Comparison of ENCODE assay signal across 26 mouse cellular contexts in genomic region chr4:45402281-45402680, GRCm38 (mm10). TPM values are rescaled to one million over a fixed set of nuclear protein-coding genes. Genes with fewer than 3 reads are reported as not detected.
DNase-seq lines count a peak whose midpoint lies in the region; ATAC-seq and TF ChIP-seq lines count a peak whose summit lies in the region.
"Had no signal": no experiment of that assay in that cellular context is flagged by ENCODE, and none has a peak within 500 bp of the region (broad histone marks: within the 10 kb centered on the region; RNA-seq: fewer than 3 reads in every experiment).

No protein-coding gene starts in this region.

- no peak overlapping the region for H3K9ac ChIP-seq in heart, embryonic 13.5 days
- H3K9ac ChIP-seq in liver, embryonic 14.5 days (replicated peaks) = peak overlapping the region; percentile 48
- H3K9ac ChIP-seq: forebrain, embryonic 13.5 days; heart, embryonic 12.5 days; hindbrain, embryonic 14.5 days; limb, embryonic 13.5 days; neural tube, embryonic 15.5 days had no signal

- H3K4me1 ChIP-seq in heart, embryonic 13.5 days = peaks cover 48% of the 10 kb centered on the region
- peaks cover 12% of the 10 kb centered on the region for H3K4me1 ChIP-seq in thymus, adult 2 months (replicated peaks; ENCODE audit: control insufficient read depth, insufficient read depth, low read length)
- H3K4me1 ChIP-seq in liver, embryonic 14.5 days (replicated peaks; ENCODE audit: control insufficient read depth in 2 of 2, insufficient read depth in 2 of 2, low read length in 1 of 2) = peaks cover 31 to 40% of the 10 kb centered on the region in 2 experiments
- H3K4me1 ChIP-seq in small intestine, adult 2 months (ENCODE audit: control insufficient read depth, insufficient read depth, insufficient read length, low read length) = peaks cover 28% of the 10 kb centered on the region
- H3K4me1 ChIP-seq in cerebellum, adult 2 months (ENCODE audit: control insufficient read depth, insufficient read depth, low read length) = peaks cover 5% of the 10 kb centered on the region

- peak overlapping the region; percentile 22; the same call in 1 of the 2 replicates for H3K4me2 ChIP-seq in heart, embryonic 13.5 days
- H3K4me2 ChIP-seq in liver, embryonic 14.5 days (ENCODE audit: low read depth) = peak overlapping the region; percentile 74
- H3K4me2 ChIP-seq: forebrain, embryonic 13.5 days; heart, embryonic 12.5 days; hindbrain, embryonic 14.5 days; limb, embryonic 13.5 days; neural tube, embryonic 15.5 days had no signal

- TF ChIP-seq CTCF in thymus, adult 2 months (IDR thresholded peaks at IDR 0.05; ENCODE audit: borderline replicate concordance, control insufficient read depth, extremely low read depth, insufficient read depth, low read length, poor library complexity) = no peak
- no peak for TF ChIP-seq CTCF in liver, embryonic 14.5 days (IDR thresholded peaks at IDR 0.05; ENCODE audit: low read depth)
- no peak for TF ChIP-seq CTCF in small intestine, adult 2 months (IDR thresholded peaks at IDR 0.05; ENCODE audit: extremely low read depth, insufficient read length, insufficient replicate concordance, low read depth, low read length)
- TF ChIP-seq CTCF in cerebellum, adult 2 months (IDR thresholded peaks at IDR 0.05; ENCODE audit: borderline replicate concordance, insufficient read depth, low read depth, low read length) = no peak

- no peaks in the 10 kb centered on the region for H3K9me3 ChIP-seq in heart, embryonic 13.5 days
- no peaks in the 10 kb centered on the region for H3K9me3 ChIP-seq in liver, embryonic 14.5 days (ENCODE audit: control insufficient read depth, low read length)
- H3K9me3 ChIP-seq: forebrain, embryonic 13.5 days; heart, embryonic 12.5 days; limb, embryonic 13.5 days; neural tube, embryonic 15.5 days had no signal

- H3K27ac ChIP-seq in heart, embryonic 13.5 days (replicated peaks) = peak overlapping the region; percentile 49; the same call in 1 of the 2 replicates
- H3K27ac ChIP-seq in thymus, adult 2 months (ENCODE audit: control insufficient read depth, insufficient read depth, low read length) = peak overlapping the region; percentile 35; the same call in 1 of the 2 replicates
- H3K27ac ChIP-seq in liver, embryonic 14.5 days = peak overlapping the region; percentile 94
- H3K27ac ChIP-seq in small intestine, adult 2 months (ENCODE audit: insufficient read depth, low read depth, low read length) = peak overlapping the region; percentile 73; the same call in 1 of the 2 replicates
- no peak overlapping the region for H3K27ac ChIP-seq in cerebellum, adult 2 months (ENCODE audit: insufficient read depth, low read length)
- H3K27ac ChIP-seq: forebrain, embryonic 13.5 days; hindbrain, embryonic 14.5 days; limb, embryonic 13.5 days; macrophage; neural tube, embryonic 15.5 days had no signal

- DNase-seq in heart, postnatal 14 days = no peak
- DNase-seq in thymus, adult 2 months = no peak
- no peak for DNase-seq in thymus, postnatal 4 days
- DNase-seq in liver, embryonic 14.5 days (ENCODE audit: low read depth in 3 of 3, low spot score in 3 of 3) = no peak
- DNase-seq in cerebellum, adult 2 months = no peak
- DNase-seq: adrenal gland, adult 8-10 months; cerebellum, adult 11 months; cerebellum, postnatal 10 days; gastrocnemius, postnatal 10 days; kidney, adult 18-20 months; kidney, postnatal 36 days; midbrain, embryonic 14.5 days; retina, postnatal 1 day; right cerebral cortex, postnatal 25 days; thymus, adult 18-20 months; thymus, postnatal 36 days had no signal

- no peak for TF ChIP-seq EP300 in liver, embryonic 14.5 days (IDR thresholded peaks at IDR 0.05; ENCODE audit: low read depth)

- 86% methylated on average over 4 of the region's 4 CpGs for WGBS in heart, embryonic 13.5 days
- 5% methylated on average over 4 of the region's 4 CpGs for WGBS in thymus, adult 2 months
- WGBS in liver, embryonic 14.5 days (ENCODE audit: insufficient replicate concordance) = 75% methylated on average over 4 of the region's 4 CpGs
- 90% methylated on average over 4 of the region's 4 CpGs for WGBS in small intestine, adult 2 months
- 90% methylated on average over 4 of the region's 4 CpGs for WGBS in cerebellum, adult 2 months

- no peak for TF ChIP-seq POLR2A in thymus, adult 2 months (IDR thresholded peaks at IDR 0.05; ENCODE audit: control insufficient read depth, extremely low read depth, insufficient read depth, low read length, poor library complexity)
- TF ChIP-seq POLR2A in small intestine, adult 2 months (IDR thresholded peaks at IDR 0.05; ENCODE audit: low read depth, low read length) = no peak
- no peak for TF ChIP-seq POLR2A in cerebellum, adult 2 months (IDR thresholded peaks at IDR 0.05; ENCODE audit: borderline replicate concordance, insufficient read depth, low read length)

- ATAC-seq in heart, embryonic 13.5 days (ENCODE audit: extremely low read depth, insufficient number of reproducible peaks, low FRiP score, low TSS enrichment) = no peak
- no peak for ATAC-seq in liver, embryonic 14.5 days (ENCODE audit: insufficient read depth)
- ATAC-seq in megakaryocyte progenitor cell, adult 5-6 weeks (replicated peaks; ENCODE audit: poor library complexity) = no peak
- ATAC-seq: forebrain, embryonic 13.5 days had no signal

- H3K36me3 ChIP-seq in heart, embryonic 13.5 days = peaks cover 68% of the 10 kb centered on the region
- H3K36me3 ChIP-seq in thymus, adult 2 months (ENCODE audit: control insufficient read depth, insufficient read depth, low read length) = peaks cover 28% of the 10 kb centered on the region
- peaks cover 79% of the 10 kb centered on the region for H3K36me3 ChIP-seq in liver, embryonic 14.5 days (replicated peaks; ENCODE audit: control insufficient read depth, insufficient read depth, low read depth)
- H3K36me3 ChIP-seq in small intestine, adult 2 months (ENCODE audit: control insufficient read depth, insufficient read depth, low read length) = peaks cover 46% of the 10 kb centered on the region

- H3K4me3 ChIP-seq in heart, embryonic 13.5 days = no peak overlapping the region
- H3K4me3 ChIP-seq in thymus, adult 2 months (ENCODE audit: control insufficient read depth, insufficient read depth, low read length) = no peak overlapping the region
- peak overlapping the region; percentile 39 to 46 for H3K4me3 ChIP-seq in liver, embryonic 14.5 days (ENCODE audit: insufficient read depth in 1 of 2, low read depth in 2 of 2, low read length in 2 of 2)
- H3K4me3 ChIP-seq in small intestine, adult 2 months (ENCODE audit: low read depth, low read length) = no peak overlapping the region
- no peak overlapping the region for H3K4me3 ChIP-seq in cerebellum, adult 2 months (replicated peaks; ENCODE audit: insufficient read depth, low read depth, low read length)
- H3K4me3 ChIP-seq: forebrain, embryonic 13.5 days; heart, embryonic 12.5 days; layer of hippocampus, adult 2 months; limb, embryonic 13.5 days; neural tube, embryonic 15.5 days had no signal

- intact Hi-C loops in heart, postnatal 14 days (cut with DNase I) = loop anchor here (10.0 kb wide), 1 partner anchor 387 kb away; the partner anchor contains the start of genes Polr1e and Zbtb5

- H3K27me3 ChIP-seq in heart, embryonic 13.5 days (replicated peaks) = no peaks in the 10 kb centered on the region
- no peaks in the 10 kb centered on the region for H3K27me3 ChIP-seq in thymus, adult 2 months (ENCODE audit: control insufficient read depth, insufficient read depth, low read length)
- H3K27me3 ChIP-seq in liver, embryonic 14.5 days (ENCODE audit: control insufficient read depth, insufficient read depth, low read length) = no peaks in the 10 kb centered on the region
- H3K27me3 ChIP-seq in small intestine, adult 2 months (ENCODE audit: control insufficient read depth, insufficient read depth, low read length) = no peaks in the 10 kb centered on the region
- no peaks in the 10 kb centered on the region for H3K27me3 ChIP-seq in cerebellum, adult 2 months (ENCODE audit: control insufficient read depth, insufficient read depth, low read length)
- H3K27me3 ChIP-seq: forebrain, embryonic 13.5 days; heart, embryonic 12.5 days; limb, embryonic 13.5 days; neural tube, embryonic 15.5 days had no signal

RNA-seq across cellular contexts. Expression of gene Slc25a51, which starts 6.3 kb away (rescaled TPM):
- 59.0 and 64.6 TPM in 2 replicates for polyA plus RNA-seq in heart, embryonic 13.5 days (2015; fragmentation: Nextera tagmentation; extraction: Ambion mirVana)
- 100 to 1,000 TPM; 130 to 147 TPM for total RNA-seq in heart, postnatal 14 days (2021)
- 88.7 and 106 TPM in 2 replicates for polyA plus RNA-seq in thymus, adult 2 months (2012; rRNA removed)
- 54.1 and 65.5 TPM in 2 replicates for polyA plus RNA-seq in liver, embryonic 14.5 days (2012; rRNA removed)
- 53.4 and 58.3 TPM in 2 replicates for polyA plus RNA-seq in liver, embryonic 14.5 days (2014; fragmentation: Nextera tagmentation; extraction: Ambion mirVana)
- 66.7 and 67.2 TPM in 2 replicates for polyA plus RNA-seq in small intestine, adult 2 months (2012; rRNA removed)
- polyA plus RNA-seq in cerebellum, adult 2 months (2012; rRNA removed) = 93.8 and 98.9 TPM in 2 replicates
- 37.6 and 43.2 TPM in 2 replicates for total RNA-seq in megakaryocyte progenitor cell, adult 5-6 weeks (2015)
- 38.7 and 40.5 TPM in 2 replicates for total RNA-seq in megakaryocyte progenitor cell, adult 5-6 weeks (2017)

RNA-seq across cellular contexts. Expression of gene Exosc3, which starts 59.7 kb away (rescaled TPM):
- polyA plus RNA-seq in heart, embryonic 13.5 days (2015; fragmentation: Nextera tagmentation; extraction: Ambion mirVana) = 31.7 and 37.7 TPM in 2 replicates
- 10 to 100 TPM; 12.2 to 13.8 TPM for total RNA-seq in heart, postnatal 14 days (2021)
- polyA plus RNA-seq in thymus, adult 2 months (2012; rRNA removed) = 56.1 and 61.9 TPM in 2 replicates
- 22.9 and 31.6 TPM in 2 replicates for polyA plus RNA-seq in liver, embryonic 14.5 days (2012; rRNA removed)
- 57.2 and 59.7 TPM in 2 replicates for polyA plus RNA-seq in liver, embryonic 14.5 days (2014; fragmentation: Nextera tagmentation; extraction: Ambion mirVana)
- 29.2 and 32.6 TPM in 2 replicates for polyA plus RNA-seq in small intestine, adult 2 months (2012; rRNA removed)
- polyA plus RNA-seq in cerebellum, adult 2 months (2012; rRNA removed) = 23.3 and 26.1 TPM in 2 replicates
- 79.7 and 89.4 TPM in 2 replicates for total RNA-seq in megakaryocyte progenitor cell, adult 5-6 weeks (2015)
- total RNA-seq in megakaryocyte progenitor cell, adult 5-6 weeks (2017) = 173 and 203 TPM in 2 replicates

Comparison
In these comparisons a context has a peak if more than half of its experiments do, and no peak if none do; other contexts are left out.
1. H3K4me3 ChIP-seq: peak in liver, embryonic 14.5 days (2 of 2); none in heart, embryonic 13.5 days (single experiment), thymus, adult 2 months (single experiment), small intestine, adult 2 months (single experiment) and cerebellum, adult 2 months (single experiment).